Mouse (Mus musculus) cerebellum, adult 11-12 months (tissue): ENCODE data around the gene Lgalsl.

ENCODE experiments used
- DNase-seq: peaks from one replicate; pipeline ENCODE4 v3.0.0; 2022

The Lgalsl gene

GRCm38 (mm10) chr11:20830686-20831505, at the start of gene Lgalsl:
Lgalsl (minus strand) TSS chr11:20831056.
- DNase-seq: peak; percentile 84

GRCm38 (mm10) chr11:20878644-20879043, 47.8 kb upstream of the Lgalsl start:
- peak; percentile 6 for DNase-seq

DNA sequence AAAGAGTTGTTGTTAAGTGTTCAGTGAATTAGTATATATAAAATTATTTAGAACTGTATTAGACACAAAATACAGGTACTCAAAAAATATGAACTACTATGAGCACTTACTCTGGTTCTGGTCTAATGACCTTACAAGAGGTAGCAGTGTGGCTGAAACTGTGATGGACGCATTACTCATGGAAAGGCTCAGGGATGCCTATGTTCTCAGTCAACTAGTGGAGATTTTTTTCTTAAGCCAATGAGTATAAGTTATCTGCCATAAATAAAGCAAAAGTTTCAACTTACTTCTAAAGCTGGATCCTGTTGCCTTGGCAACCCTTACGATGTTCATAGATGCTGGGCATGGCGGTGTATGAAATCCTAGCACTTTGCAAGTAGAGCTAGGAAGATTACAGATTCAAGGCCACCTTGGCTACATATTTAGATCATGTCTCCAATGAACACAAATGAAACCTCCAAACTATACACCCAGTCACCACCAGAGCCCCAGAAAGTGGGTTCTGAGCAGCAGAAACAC, 46.8 kb upstream of the Lgalsl start:
- DNase-seq: no peak

DNA sequence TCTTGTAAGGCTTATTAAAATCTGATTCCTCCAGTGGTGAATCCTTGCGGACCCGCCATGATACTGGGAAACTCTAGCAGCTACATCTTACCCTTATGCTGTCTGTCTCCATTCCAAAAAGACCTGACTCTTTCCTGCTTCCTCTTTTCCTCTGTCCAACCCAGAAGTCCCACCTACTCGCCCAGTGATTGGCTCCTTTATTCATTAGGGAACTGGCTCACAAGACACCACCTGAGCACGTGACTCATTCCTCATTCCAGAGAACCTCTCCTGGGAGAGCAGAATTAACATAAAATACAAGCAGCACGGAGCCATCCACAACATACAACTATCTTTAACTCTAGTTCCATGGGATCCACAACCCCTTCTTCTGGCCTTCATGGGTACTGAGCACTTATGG, 42.5 kb upstream of the Lgalsl start:
- no peak for DNase-seq

DNA sequence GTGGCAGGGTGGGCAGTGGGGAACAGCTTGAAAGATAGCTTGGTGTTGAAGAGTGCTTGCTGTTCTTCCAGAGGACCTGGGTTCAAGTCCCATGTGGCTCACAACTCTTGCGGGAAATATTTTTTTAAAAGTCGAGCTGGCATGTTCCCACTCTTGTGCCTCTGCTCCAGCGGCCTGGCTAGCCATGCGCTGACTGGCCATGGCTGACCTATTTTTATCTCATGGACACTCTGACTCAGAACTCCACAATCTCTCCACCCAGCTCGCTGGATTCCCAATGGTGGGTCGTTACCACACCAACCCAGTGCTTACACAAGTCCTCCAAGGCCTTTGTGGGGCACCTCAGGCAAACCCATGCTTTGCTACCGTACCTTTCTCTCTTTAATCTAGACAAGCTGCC, 42.1 kb upstream of the Lgalsl start:
- DNase-seq: no peak

DNA sequence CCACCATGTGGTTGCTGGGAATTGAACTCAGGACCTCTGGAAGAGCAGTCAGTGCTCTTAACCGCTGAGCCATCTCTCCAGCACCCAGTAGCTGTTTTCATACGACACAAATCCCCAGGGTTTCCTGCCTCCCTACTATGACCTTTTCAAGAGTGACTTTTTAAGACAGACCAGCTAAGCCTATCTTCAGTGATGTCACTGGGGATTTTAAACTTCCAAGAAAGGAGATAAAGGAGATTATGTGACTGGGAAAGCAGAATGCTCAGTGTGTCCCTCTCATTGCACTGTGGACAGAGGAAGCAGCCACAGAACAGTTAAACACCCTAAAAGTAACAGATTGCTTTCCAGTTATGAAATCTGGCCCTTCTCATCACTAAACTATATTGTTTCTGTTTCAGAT, 41.6 kb upstream of the Lgalsl start:
- DNase-seq: no peak

- DNase-seq: no peak
Observed at GRCm38 (mm10) chr11:20869927-20870326, 39.1 kb upstream of the Lgalsl start.

DNA sequence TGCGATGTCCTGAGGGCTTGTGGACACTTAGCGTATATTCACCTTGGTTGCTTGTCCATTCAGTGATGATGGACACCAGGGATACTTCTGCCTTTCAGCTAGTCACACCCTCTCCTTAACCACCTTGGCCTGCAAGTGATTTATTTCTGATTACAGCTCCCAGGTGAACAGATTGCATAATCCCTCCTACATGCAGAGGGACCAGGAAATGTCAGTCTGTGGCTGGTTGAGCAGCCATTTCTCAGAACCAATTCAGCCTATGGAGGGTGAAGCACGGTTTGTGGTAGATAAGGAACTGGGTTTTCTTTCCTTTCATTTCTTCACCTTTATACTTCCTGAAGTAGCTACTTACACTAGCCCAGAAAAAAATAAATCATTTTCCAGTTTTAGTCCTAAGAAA, 34.6 kb upstream of the Lgalsl start:
- no peak for DNase-seq

DNA sequence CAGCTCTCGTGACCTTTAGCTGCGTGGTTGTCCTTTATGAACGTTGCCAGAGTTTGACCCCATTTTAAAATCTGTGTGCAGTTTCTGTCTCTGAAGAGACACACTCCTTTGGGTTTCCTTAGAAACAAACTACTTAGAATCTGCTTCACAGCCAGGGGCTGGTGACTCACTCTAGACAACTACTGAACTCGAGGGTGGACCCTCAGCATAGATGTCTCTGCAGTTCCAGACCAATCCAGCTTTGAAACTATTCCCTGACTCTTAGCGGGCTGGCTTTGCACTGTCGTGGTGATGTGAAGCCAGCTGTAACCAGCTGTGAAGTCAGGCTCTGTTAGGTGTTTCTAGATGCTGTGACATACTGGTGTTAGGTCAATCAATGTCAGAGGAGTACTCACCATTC, 33.8 kb upstream of the Lgalsl start:
- DNase-seq: no peak

DNA sequence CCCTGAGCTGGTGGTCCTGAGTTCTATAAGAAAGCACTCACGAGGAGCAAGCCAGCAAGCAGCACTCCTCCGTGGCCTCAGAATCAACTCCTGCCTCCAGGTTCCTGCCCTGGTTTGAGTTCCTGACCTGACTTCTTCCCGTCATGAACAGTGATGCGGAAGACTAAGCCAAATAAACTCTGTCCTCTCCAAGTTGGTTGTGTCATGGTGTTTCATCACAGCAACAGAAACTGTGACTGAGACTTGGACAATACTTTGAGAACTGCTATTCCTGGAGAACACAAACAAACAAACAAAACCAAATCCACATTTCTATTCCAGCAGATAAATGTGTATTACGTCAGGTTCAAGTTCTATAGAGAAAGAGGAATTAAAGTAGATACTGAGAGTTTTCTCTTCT, 31.2 kb upstream of the Lgalsl start:
- no peak for DNase-seq

GRCm38 (mm10) chr11:20860351-20860750, 29.5 kb upstream of the Lgalsl start:
- no peak for DNase-seq

DNA sequence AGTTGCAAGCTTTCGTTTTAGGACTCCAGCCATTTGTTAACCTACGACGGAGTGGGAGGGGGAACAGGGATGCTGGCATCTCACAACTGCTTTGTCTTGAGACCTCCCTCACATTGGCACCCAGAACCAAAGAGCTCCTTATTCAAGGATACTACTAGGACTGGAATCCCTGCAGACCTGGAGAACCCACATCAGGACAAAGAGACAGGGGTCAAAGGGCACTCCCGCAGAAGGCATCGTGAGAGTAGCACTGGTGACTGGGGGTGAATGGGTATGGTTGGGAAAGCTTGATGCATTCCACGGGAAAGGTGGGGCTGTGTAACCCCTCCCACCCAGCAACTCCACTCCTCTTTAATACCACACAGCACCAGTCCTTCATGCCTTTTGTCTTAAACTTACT, 29.0 kb upstream of the Lgalsl start:
- DNase-seq: peak; percentile 6

DNA sequence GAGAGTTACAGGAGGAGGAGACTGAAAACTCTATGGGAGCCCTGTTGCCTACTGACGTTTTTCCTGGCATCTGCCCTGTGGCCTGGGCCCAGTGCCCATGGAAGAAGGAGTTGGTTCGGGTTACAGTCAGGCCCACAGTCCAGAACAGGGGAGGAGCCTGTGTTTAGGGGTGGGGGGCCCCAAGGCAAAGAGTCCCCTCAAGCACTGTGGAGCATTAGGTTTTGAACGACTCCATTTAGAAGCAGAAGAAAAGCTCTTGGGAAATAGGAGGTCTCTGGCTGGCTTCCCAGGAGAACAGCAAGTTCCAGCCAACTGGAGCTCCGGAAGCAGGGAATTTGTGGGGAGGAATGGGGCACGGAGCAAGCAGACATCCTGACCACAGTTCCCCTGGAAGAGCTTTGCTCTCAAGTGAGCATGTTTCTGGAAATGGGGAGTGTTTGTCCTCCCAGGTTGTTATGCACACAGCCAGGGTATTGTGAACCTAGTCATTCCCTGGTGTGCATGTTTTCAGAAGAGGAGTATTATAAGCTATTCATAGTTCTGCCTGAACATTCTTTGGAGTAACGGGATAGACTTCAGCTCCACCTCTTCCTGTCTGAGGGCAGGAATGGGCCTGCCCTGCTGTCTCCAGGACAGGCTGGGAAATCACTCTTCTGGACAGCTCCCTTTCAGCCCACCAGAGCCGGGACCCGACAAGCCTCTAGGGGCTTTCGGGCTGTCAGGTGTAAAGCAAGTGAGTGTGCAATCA, 28.2 kb upstream of the Lgalsl start:
- DNase-seq: peak; percentile 75

- DNase-seq: no peak
Observed at GRCm38 (mm10) chr11:20857921-20858320, 27.1 kb upstream of the Lgalsl start.

- no peak for DNase-seq
Observed at GRCm38 (mm10) chr11:20854032-20854741, 23.3 kb upstream of the Lgalsl start.

DNA sequence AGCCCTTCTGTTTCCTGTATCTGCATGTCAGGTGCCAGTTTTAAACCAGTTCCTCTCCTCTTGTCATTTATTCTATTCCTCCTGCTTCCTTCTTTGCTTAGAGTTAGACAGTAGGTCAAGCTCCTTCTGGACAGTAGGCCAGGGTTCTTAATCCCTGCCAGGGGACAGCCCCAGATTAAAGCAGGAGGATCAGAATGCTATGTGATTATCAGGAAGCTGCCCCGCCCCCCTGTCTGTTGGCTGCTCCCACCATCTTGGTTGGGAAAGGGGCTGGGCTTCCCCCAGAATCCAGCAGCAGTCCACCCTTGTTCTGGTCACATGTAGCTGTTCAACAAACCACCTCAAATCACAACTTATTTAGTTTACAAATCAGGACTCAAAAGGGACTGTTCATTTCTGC, 19.3 kb upstream of the Lgalsl start:
- DNase-seq: no peak

DNA sequence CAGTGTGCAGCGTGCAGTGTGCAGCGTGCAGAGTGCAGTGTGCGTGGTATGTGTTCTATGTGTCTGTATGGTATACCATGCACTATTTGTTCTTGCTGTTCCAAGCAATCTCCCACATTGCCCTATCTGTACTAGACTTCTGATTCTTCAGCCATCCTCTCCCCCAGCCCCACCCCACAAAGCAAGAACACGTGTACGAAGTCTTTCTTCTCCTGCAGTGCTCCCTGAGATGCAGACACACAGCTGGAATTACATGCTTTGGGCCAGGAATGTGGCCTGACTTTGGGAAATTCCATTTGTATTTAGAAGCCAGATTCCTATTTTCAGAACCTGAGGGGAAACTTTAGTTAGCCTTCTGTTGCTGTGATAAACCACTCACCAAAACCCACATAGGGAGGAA, 18.5 kb upstream of the Lgalsl start:
- DNase-seq: no peak

DNA sequence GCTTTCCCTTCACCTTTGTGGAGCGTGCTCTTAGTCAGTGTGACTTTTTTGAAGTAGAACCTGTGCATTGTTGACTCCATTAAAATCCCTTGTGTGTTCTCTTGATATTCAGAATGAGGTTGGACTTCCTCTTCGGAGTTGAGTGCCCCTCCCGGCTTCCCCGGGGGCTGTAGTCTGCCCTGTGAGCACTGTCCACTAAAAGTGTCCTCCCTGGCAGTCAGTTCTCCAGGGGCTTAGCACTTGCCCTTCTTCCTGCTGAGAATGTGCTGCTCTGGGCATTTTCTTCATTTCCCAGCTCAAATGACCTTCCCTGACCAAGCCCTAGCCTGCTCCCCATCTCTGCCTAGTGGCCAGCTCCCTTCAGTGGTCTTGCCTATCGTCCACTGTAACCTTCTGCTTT, 6.5 kb upstream of the Lgalsl start:
- no peak for DNase-seq

- peak; percentile 34 for DNase-seq
Observed at GRCm38 (mm10) chr11:20831600-20832137, 813 bp upstream of the Lgalsl start.

DNA sequence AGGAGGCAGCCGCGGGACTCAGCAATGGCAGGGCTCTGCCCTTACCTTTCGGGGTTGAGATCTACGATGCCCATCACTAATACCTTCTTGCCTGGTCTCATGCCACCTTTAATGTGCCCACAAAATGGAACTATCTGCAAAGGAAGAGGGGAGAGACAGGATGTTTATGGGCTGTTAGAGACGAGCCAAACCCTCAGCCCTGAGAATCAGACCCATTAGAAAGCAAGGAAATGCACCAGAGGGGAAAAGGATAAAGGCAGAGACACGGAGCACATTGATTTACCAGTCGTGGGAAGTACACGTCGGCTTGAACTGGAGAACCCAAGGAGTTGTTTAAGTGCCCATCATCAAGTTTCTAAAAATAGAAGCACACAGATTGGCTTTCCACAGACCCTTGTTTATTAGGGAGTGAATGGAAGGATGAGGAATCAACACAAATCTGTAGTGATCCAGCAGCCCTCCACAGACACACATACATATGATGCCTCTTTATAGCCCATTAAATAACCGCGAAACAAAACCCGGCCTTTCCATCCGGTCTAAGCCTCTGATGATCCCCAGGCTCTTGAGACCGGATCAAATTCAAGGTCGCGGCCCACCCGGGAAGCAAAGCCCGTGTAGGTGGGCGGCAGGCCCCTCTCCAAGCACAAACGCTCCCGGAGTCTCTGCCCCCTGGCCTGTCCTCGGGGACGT, 717 bp downstream of the Lgalsl start:
- peak; percentile 25 for DNase-seq

DNA sequence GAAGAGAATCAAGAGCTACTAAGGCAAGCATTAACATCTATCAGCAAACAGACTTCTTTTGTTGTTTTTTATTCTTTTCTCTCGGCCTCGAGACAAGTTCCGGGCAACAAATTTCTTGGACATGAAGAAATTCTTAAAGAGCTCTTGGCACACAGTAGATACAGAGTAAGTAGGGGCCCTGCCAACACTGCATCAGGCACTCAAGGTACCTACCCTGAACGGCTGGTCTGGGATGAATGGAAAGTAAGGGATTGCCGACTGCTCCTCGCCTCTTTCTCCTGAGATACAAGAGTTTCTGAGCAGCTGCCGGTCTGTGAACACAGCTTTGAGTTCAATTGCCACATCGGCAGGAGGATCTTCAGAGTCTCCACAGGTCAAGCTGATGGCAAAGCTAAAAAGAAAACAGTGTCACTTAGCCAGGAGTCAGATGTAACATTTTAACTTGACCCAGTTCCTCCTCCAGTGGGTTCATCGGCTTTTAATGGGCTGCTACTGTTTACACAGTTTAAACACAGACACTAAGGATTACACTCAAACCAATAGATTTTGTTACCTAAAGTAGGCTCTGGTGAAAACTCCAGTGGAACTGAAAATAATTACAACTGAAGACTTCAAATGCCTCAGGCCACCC, 1.7 kb downstream of the Lgalsl start:
- no peak for DNase-seq

- no peak for DNase-seq
Observed at GRCm38 (mm10) chr11:20823961-20824360, 6.9 kb downstream of the Lgalsl start.
